Mouse (Mus musculus) heart, postnatal 10 days (tissue): ENCODE results near the gene Psg25. TPM values are rescaled to one million over a fixed set of nuclear protein-coding genes. Genes with fewer than 3 reads are reported as not detected.
"Not testable (repeated sequence)": the region's sequence is repeated elsewhere in the genome, so short reads cannot be mapped to it uniquely, and the experiment has no call there.

Experiments
- DNase-seq, 2 experiments: peaks; one replicate each; pipeline ENCODE4 v3.0.0; 2021
- intact Hi-C: fragments of 180-260 bp; cut with DNase I; formaldehyde crosslinking; loops from one replicate; pipeline ENCODE4 v1.15.1; 2025
- total RNA-seq, 2 experiments: library from RNA; stranded (reverse); gene quantifications; 2 replicates each; pipeline ENCODE4 v1.2.3; 2021

The Psg25 gene
- total RNA-seq, result not detected

DNA sequence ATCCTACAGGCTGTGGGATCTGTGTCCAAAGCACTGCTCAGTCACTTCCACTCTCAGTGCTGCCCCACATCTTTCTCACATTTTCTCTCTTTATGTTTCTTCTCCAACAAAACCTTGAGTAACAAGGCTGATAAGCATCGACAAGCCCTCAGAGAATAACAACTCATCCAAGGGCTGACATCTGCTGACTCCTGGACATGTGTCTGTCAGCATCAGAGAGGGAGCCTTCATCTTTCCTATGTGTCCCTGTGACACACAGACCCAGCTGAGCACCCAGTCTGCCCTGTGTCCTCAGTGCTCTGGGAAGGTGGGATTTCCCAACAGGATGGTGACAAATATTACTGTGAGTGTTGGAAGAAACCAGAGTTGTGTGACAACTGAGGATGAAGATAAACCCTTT lies at the start of gene Psg25:
TSS of gene Psg25 (minus strand) at position 101 of the 400 bp plus-strand sequence.
- intact Hi-C loops, result no loop called here
- DNase-seq, result no peak

DNA sequence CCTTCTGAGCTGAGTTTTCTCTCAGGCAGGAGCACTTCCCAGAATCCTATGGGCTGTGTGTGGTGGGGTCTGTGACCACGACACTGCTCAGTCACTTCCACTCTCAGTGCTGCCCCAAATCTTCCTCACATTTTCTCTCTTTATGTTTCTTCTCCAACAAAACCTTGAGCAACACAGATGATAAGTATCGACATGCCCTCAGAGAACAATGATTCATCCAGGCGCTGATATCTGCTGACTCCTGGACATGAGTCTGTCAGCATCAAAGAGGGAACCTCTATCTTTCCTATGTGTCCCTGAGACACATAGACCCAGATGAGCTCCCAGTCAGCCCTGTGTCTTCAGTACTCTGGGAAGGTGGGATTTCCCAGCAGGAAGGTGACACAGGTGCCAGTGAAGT lies 35.1 kb upstream of the Psg25 start, which contains the start of gene Psg27:
TSS of gene Psg27 (minus strand) at position 101 of the 400 bp plus-strand sequence.
- no peak for DNase-seq
- intact Hi-C loops, result no loop called here

GRCm38 (mm10) chr7:18559850-18560249 lies 27.8 kb upstream of the Psg25 start:
- intact Hi-C loops, result no loop called here

DNA sequence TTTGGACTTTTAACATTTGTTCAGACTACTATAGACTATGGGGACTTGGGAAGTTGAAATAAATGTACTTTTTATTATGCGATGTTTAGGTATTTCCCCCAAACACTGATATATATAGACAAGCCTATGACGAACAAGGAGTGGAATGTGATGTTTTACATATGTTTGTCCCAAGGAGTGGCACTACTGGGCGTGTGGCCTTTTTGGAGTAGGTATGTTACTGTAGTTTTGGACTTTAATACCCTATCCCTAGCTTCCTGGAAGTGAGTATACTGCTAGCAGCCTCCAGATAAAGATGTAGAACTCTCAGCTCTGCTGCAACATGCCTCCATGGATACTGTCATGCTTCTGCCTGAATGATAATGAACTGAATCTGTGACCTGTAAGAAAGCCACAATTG lies 23.7 kb upstream of the Psg25 start:
- DNase-seq, intact Hi-C loops: not testable (repeated sequence)

More at GRCm38 (mm10) chr7:18559850-18560249, 27.8 kb upstream of the Psg25 start:
- DNase-seq, result no peak

DNA sequence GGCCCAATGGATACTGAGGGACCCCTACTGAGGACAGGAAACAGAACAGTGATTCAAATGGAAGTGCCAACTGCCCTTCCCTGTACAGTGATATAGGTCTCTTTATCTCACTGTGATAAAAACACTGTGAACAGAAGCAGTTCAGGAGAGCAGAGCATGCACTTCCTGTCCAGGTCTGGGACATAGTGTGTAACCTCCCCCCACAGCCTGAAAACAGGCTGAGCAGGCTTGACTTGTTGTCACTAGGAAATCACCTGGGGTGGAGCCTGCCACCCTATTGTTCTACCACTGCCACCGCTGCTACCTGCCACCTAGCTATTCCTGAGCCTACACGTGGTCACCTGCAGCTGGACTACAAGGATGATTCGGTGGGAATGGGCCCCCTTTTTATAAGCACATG lies 1.4 kb upstream of the Psg25 start:
- no peak for DNase-seq
- intact Hi-C loops, result no loop called here

DNA sequence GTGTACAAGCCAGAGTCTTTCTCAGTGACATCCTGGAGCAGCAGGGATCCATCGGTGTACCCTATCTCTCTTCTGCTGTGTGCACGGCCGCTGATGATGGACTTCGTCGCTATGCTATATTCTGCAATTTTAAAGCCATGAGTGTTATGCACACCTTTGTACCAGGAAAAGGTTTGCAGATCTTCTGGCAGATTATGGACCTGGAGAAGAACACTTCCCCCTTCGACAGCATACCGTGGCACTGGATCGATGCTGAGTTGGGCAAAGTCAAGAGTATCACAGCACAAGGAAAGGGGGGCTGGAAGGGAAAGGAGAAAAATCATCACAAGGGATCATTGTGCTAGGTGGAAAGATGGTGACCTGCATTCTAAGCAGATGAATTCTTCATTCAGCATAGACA lies 7.4 kb downstream of the Psg25 start:
- intact Hi-C loops, result no loop called here
- DNase-seq, result no peak

GRCm38 (mm10) chr7:18512848-18513247 lies 19.2 kb downstream of the Psg25 start:
- intact Hi-C loops, DNase-seq: not testable (repeated sequence)

- DNase-seq, intact Hi-C loops: not testable (repeated sequence)
These were observed 19.7 kb downstream of the Psg25 start for GRCm38 (mm10) chr7:18512417-18512816.

- intact Hi-C loops, result no loop called here
- DNase-seq, result peak in 1 of 2 experiments; percentile 3
These were observed 20.6 kb downstream of the Psg25 start for GRCm38 (mm10) chr7:18511479-18511878.

DNA sequence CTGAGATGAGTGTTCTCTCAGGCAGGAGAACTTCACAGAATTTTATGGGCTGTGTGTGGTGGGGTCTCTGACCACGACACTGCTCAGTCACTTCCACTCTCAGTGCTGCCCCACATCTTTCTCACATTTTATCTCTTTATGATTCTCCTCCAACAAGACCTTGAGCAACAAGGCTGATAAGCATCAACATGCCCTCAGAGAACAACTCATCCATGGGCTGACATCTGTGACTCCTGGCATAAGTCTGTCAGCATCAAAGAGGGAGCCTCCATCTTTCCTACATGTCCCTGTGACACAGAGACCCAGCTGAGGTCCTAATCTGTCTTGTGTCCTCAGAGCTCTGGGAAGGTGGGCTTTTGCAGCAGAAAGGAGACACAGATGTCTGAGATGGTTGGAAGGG lies 48.0 kb downstream of the Psg25 start, which contains the start of gene Psg26:
TSS of gene Psg26 (minus strand) at position 101 of the 400 bp plus-strand sequence.
- intact Hi-C loops, result no loop called here
- no peak for DNase-seq

Other genes starting within 250 kb of the Psg25 start
- gene Psg18, start 177.3 kb downstream of the Psg25 start, total RNA-seq, result not detected
- gene Psg28, start 100.2 kb downstream of the Psg25 start, total RNA-seq, result not detected
- gene Psg26, start 48.1 kb downstream of the Psg25 start, total RNA-seq, result not detected
- not detected for gene Psg27, start 35.0 kb upstream of the Psg25 start, total RNA-seq
- gene Psg23, start 84.2 kb upstream of the Psg25 start, total RNA-seq, result not detected
- not detected for gene Psg21, start 124.5 kb upstream of the Psg25 start, total RNA-seq
- gene Psg20, start 153.9 kb upstream of the Psg25 start, total RNA-seq, result not detected
- gene Psg22, start 185.8 kb upstream of the Psg25 start, total RNA-seq, result not detected